Mouse (Mus musculus) testis, adult 2 months (tissue): ENCODE results near the gene Tnnt1.
"Not testable (repeated sequence)": the region's sequence is repeated elsewhere in the genome, so short reads cannot be mapped to it uniquely, and the experiment has no call there.

Experiments
- CTCF ChIP-seq: fragments of 200-500 bp; IDR thresholded peaks from 2 replicates; pipeline ENCODE4 v1.5.1; 2012; ENCODE audit warnings: low read depth, mild to moderate bottlenecking, inconsistent platforms, low read length, moderate library complexity; ENCODE audit not compliant: control insufficient read depth, insufficient read depth, insufficient replicate concordance
- POLR2A ChIP-seq: fragments of 200-500 bp; IDR thresholded peaks from 2 replicates; pipeline ENCODE4 v1.6.1; 2012; ENCODE audit warnings: low read depth, mild to moderate bottlenecking, inconsistent platforms, low read length, moderate library complexity; ENCODE audit not compliant: control insufficient read depth

DNA sequence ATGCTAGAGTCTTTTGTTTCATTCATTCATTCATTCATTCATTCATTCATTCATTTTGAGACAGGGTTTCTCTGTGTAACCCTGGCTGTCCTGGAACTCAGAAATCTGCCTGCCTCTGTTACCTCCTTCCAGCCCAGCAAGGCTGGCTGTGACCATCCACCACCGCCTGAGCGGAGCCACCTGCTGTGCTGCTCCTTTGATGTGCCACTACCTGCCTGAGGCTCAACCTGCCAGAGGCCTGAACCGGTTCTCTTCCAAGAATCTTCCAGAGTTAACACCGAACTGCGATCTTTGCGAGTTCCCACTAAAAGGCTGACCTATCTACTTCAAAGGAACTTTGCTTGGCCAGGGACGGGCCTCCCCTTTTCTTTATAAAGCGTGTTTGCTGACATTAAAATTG is 14.0 kb upstream of the Tnnt1 start:
- TF ChIP-seq CTCF, POLR2A: not testable (repeated sequence)
